Mouse (Mus musculus) frontal cortex, postnatal 14 days (tissue): ENCODE measurements around the gene Rpap2.

ENCODE experiments used
- DNase-seq, 2 experiments: peaks; one replicate each; pipeline ENCODE4 v3.0.0; 2022; ENCODE audit warnings: low spot score in 2 of 2

Gene Rpap2

DNA sequence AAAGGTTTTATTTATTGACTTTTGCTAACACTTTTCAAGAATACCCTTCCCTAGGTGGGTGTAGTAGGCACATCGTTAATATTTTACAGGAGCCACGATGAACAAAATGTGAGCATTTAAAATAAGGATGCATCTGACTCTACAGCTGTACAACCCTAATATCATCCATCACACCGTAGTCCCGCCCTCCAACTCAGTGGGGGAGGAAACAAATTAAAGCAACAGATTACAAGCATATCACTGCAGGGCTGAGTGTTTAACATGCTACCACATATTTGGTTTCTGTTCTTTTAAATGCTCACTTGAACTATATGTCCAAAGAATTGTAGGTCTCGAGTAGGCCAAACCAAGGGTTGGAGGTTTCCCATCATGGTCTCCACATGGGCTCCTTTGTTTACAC lies 90.0 kb downstream of the Rpap2 start:
- DNase-seq, result no peak

DNA sequence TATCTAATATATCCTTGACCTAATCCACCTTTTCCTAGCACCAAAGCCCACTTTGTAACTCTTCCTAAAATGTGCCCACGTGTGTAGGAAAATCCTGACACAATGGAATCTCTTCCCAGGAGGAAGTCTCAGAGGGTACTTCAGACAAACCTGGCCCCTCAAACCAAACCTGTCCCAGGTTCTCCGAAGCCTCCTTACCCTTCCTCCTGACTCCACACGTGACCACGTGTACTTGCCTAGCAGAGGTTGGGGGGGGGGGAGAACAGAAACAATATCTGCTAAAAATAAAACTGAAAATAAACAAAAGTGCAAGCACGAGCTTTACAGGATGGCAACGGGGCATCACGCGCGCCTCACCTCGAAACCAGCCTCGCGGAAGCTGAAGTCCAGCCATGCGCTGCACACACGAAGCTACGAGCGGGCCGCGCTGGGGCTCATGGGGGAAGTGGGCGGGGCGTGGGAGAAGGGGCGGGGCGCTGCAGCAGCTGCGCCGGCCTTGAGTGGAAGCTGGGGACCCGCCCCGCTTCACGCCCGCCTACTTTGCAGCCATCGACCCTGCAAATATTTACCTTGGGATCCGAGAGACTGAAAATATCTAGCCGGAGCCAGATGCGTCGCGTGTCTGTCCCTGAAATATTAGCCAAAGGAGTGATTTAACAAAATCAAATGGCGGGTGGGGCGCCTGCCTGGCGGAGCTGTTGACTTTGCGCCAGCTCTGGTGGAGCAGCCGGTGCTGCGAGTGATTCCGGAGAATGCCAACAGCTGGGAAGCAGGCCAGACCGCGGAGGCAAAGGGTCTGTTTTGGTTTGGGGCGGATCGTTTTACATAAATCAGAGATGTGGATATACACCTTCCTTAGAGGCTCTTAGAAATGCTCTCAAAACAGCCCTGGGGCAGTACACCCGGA lies 90.7 kb downstream of the Rpap2 start:
- peak; percentile 33 to 48 for DNase-seq

DNA sequence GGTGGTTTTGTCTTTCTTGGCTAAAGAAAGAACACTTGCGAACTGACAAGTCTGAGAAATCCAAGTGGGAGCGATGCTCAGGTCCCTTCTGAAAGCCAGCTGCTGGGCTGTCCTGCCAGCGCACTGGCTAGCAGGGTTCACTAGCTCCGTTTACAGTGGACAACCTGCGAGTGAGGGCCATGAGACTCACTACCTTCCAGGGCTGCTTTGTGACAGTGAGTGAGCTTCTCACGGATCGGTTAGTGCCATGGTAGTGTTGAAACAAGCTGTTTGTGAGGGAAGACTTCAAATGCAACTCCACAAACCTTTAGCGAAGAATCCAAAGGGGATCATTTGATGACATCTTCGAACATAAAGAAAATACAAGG lies 91.3 kb downstream of the Rpap2 start:
- no peak for DNase-seq

DNA sequence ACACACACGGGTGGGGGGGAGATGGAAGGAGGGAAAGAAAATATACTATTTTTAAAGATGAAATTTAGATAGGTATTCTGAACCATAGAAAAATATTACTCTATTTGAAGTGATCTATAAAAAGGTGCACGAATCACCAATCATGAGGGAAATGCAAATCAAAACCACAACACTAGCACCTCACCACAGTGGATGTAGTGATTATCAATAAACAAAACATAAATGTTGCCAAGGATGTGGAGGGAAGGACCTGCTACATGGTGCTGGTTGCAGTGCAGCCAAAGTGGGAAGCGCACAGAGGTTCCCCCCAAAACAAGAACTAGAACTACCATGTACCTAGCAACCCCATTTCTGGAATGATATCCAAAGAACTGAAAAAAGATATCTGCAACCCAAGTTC lies 97.8 kb downstream of the Rpap2 start:
- no peak for DNase-seq

DNA sequence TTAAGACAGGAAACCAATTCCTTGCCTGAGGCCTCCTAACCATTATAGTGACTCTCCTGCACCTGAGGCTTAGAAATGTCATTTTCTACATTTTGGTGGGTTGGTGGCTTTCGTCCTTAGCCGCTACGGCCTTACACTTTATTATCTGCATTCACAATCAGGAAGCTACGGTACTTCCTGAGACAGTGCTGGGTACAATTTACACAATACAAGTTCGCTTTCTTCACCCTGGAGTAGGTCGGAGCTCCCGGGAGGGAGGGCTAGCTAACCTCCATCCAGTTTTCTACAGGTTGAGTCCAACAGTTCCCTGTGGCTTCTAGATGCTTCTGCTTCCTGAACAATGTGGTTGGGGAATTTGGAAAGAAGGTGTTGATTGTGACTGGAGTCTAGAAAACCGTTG lies 101.7 kb downstream of the Rpap2 start:
- no peak for DNase-seq

DNA sequence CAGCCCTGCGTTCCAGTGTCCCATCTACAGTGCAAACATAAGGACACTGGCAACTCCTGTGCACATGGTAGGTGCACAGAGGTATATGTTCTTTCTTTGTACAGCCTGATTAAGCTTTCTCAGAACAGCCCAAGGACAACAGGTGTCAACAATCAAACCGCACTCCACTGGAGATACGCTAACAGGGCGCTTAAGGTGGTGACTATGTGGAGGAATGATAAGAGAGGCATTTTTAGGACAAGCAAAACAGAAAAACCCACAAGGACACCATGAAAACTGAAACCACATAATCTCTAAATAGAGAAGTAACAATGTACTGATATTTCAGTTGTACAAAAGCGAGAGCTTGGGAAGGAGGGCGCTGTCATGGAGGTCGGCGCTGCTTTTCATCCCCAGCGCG lies 103.7 kb downstream of the Rpap2 start:
- no peak for DNase-seq

DNA sequence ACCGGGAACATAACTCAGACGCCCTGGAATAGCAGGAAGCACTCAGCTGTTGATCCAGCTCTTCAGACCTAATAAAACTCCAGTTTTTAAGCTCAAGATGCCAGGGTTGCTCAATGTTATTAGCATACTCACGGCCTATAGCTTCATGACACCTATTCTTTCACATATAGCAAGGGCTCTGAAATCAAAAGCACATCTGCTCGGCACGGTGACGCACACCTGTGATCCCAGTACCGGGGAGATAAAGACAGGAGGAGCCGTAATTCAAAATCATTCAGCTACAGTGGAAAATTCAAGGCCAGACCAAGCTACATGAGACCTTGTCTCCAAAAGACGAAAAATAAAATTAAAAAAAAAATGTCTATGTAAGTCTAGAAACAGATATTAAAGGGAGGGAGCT lies 104.5 kb downstream of the Rpap2 start:
- no peak for DNase-seq

DNA sequence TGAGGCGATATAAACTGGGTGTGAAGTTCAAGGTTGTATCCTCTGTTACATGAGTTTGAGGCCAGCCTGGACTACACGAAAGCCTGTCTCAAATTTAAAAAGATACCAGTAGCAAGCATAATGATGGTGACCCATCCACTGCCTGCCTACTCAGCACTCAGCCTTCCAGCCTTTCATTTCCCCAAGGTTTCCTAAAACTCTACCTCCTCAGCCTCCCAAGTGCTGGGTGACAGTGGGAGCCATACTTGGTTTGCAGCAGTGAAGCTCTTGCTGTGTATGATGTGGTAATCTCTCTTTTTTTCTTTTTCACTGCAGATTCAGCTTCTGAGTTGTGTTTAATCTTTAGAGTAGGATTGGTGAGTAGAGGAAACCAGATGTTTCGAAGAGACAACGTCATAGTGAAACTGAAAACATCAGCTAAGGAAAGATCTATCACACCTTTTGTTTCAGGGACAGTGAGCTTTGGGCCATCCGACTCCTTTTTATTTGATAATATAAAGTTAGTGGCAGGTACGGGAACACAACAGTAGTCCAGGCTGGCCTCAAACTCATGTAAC lies 106.1 kb downstream of the Rpap2 start:
- no peak for DNase-seq

DNA sequence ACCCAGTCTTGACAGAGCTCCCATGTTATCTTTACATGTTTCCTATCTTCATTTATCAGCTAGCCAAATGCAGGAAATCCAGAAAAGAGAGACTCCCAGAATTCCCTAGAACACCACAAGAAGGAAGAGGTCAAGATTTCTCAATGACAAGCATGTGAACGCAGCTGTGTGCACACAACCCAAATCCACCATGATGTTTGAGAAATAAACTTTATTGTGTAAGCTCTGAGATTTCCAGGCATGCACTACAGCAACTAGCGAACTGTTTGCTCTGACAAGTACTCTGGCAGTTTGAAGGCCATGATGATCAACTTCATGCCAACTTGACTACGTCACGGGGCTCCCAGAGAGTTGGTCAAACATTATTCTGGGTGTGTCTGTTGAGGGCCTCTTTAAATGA lies 108.6 kb downstream of the Rpap2 start:
- DNase-seq, result no peak

DNA sequence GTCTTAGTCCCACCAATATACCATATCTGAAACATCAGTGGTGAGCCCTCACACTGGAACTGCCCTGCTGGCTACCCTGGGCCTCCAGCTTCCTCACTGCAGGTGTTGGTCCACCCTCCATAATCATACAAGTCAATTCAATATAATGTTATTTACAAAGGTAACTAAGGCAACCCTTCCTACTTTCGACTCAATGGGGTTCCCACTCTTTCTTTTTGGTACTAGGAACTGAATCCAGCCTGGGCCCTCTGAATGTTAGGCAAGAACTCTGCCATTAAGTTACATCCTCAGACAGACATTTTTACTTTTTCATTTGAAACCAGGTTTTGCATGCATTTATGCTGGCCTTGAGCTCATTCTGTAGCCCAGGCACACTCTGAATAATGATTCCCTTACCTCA lies 109.1 kb downstream of the Rpap2 start:
- no peak for DNase-seq

DNA sequence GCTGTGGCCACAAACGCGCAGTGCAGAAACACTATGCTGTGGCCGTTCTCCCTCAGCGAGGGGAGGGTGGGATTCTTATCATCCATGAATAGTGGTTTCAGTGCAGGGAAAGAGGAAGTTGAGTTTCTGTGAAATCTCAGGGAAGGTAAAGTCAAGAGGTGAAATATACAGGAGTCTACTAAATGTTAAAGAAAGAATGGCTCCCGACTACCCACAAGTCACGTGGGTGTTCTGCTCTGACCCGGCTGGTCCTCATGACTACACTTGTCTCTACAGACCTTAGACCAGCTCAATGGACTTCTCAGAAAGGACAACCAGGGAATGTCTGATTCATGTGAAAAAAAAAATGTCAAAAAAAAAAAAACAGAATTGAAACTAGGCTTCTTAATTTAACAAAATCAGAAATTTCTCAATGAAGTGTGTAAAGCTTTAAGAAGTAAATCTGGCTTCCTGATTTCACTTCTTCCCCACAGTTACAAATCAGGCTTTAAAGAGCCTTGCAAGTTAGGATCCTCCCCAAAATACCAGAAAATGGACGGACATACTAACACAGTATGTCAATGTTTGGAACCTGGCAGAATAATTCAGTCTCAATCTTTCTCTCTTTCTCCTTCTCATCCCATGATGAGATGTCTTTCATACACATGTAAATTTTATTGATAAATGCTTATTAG lies 111.1 kb downstream of the Rpap2 start:
- no peak for DNase-seq
